6 mouse cellular contexts compared by ENCODE assay signal in genomic region chr9:121328342-121328741, GRCm38 (mm10). TPM values are rescaled to one million over a fixed set of nuclear protein-coding genes. Genes with fewer than 3 reads are reported as not detected.
A peak's percentile ranks its signal among the peaks of the same experiment; 100 is the strongest.
DNase-seq lines count a peak whose midpoint lies in the region; ATAC-seq and TF ChIP-seq lines count a peak whose summit lies in the region.
"Not testable (repeated sequence)": the region's sequence is repeated elsewhere in the genome, so short reads cannot be mapped to it uniquely, and the experiment has no call there.

No protein-coding gene starts in this region.

- TF ChIP-seq EP300 in CH12.LX (IDR thresholded peaks at IDR 0.05; ENCODE audit: low read length): not testable (repeated sequence)

- 96% methylated on average over 17 of the region's 21 CpGs for WGBS in heart, embryonic 10.5 days
- 93% methylated on average over 17 of the region's 21 CpGs for WGBS in heart, embryonic 13.5 days
- WGBS in heart, embryonic 16.5 days: 92% methylated on average over 16 of the region's 21 CpGs
- WGBS in hindbrain, embryonic 13.5 days: 90% methylated on average over 17 of the region's 21 CpGs
- WGBS in midbrain, embryonic 10.5 days: 97% methylated on average over 17 of the region's 21 CpGs

- H3K9ac ChIP-seq in CH12.LX (ENCODE audit: insufficient read depth, low read depth): peak overlapping the region; percentile 45
- peak overlapping the region; percentile 78 for H3K9ac ChIP-seq in heart, embryonic 13.5 days
- not testable (repeated sequence) for H3K9ac ChIP-seq in heart, embryonic 16.5 days (ENCODE audit: low read length); hindbrain, embryonic 13.5 days

- peak overlapping the region; percentile 46 to 52 (median 50) for H3K4me3 ChIP-seq in CH12.LX (replicated peaks in 1 of 3; ENCODE audit: low read depth in 2 of 3, low read length in 2 of 3, poor library complexity in 1 of 3)
- H3K4me3 ChIP-seq in heart, embryonic 10.5 days; heart, embryonic 13.5 days; heart, embryonic 16.5 days (ENCODE audit: low read length); hindbrain, embryonic 13.5 days; midbrain, embryonic 10.5 days: not testable (repeated sequence)

- not testable (repeated sequence) for TF ChIP-seq RAD21 in CH12.LX (IDR thresholded peaks at IDR 0.05; ENCODE audit: low read depth, low read length)

- not testable (repeated sequence) for TF ChIP-seq POLR2A in CH12.LX (IDR thresholded peaks at IDR 0.05; ENCODE audit: low read depth, low read length)

- H3K79me2 ChIP-seq in CH12.LX (replicated peaks; ENCODE audit: control insufficient read depth, extremely low read depth, insufficient read depth, poor library complexity, severe bottlenecking): not testable (repeated sequence)

- peak overlapping the region; percentile 77 for H3K27ac ChIP-seq in CH12.LX (ENCODE audit: insufficient read depth, low read depth)
- peak overlapping the region; percentile 89 for H3K27ac ChIP-seq in heart, embryonic 10.5 days
- peak overlapping the region; percentile 97 for H3K27ac ChIP-seq in heart, embryonic 13.5 days (replicated peaks)
- peak overlapping the region; percentile 99 for H3K27ac ChIP-seq in heart, embryonic 16.5 days (ENCODE audit: low read length)
- H3K27ac ChIP-seq in hindbrain, embryonic 13.5 days: peak overlapping the region; percentile 60; the same call in 1 of the 2 replicates
- H3K27ac ChIP-seq in midbrain, embryonic 10.5 days (replicated peaks): peak overlapping the region; percentile 92; the same call in 1 of the 2 replicates

- not testable (repeated sequence) for TF ChIP-seq CTCF in CH12.LX (conservative IDR thresholded peaks at IDR 0.05 in 1 of 2, IDR thresholded peaks at IDR 0.05 in 1 of 2; ENCODE audit: low read depth in 2 of 2, low read length in 2 of 2)

- H3K27me3 ChIP-seq in CH12.LX (replicated peaks); heart, embryonic 10.5 days (ENCODE audit: insufficient read depth, poor library complexity, severe bottlenecking); heart, embryonic 13.5 days (replicated peaks); heart, embryonic 16.5 days (ENCODE audit: control insufficient read depth, insufficient read depth, low read length); hindbrain, embryonic 13.5 days; midbrain, embryonic 10.5 days (ENCODE audit: low read depth, poor library complexity, severe bottlenecking): not testable (repeated sequence)

- dilution Hi-C loops in CH12.LX (cut with MboI; ENCODE audit: extremely low pct_ligation_motif_present, extremely low pct_unique_long_range_greater_than_20kb, low sequenced_read_pairs): not testable (repeated sequence)

- not testable (repeated sequence) for ATAC-seq in heart, embryonic 13.5 days (ENCODE audit: extremely low read depth, insufficient number of reproducible peaks, low FRiP score, low TSS enrichment); heart, embryonic 16.5 days (replicated peaks; ENCODE audit: extremely low read depth, insufficient read depth, low FRiP score); hindbrain, embryonic 13.5 days (ENCODE audit: low FRiP score)

- DNase-seq in CH12.LX (ENCODE audit: extremely low read depth): peak; percentile 80
- not testable (repeated sequence) for DNase-seq in heart, embryonic 10.5 days (ENCODE audit: low spot score); midbrain, embryonic 10.5 days (ENCODE audit: low spot score)

- H3K4me1 ChIP-seq in CH12.LX (ENCODE audit: control insufficient read depth in 1 of 2, insufficient read depth in 2 of 2): peaks cover 6 to 41% of the 10 kb centered on the region in 2 experiments
- peaks cover 47% of the 10 kb centered on the region for H3K4me1 ChIP-seq in heart, embryonic 10.5 days
- H3K4me1 ChIP-seq in heart, embryonic 13.5 days: peaks cover 51% of the 10 kb centered on the region
- peaks cover 45% of the 10 kb centered on the region for H3K4me1 ChIP-seq in heart, embryonic 16.5 days (ENCODE audit: control insufficient read depth, insufficient read depth, low read length)
- peaks cover 36% of the 10 kb centered on the region for H3K4me1 ChIP-seq in hindbrain, embryonic 13.5 days (replicated peaks)
- peaks cover 50% of the 10 kb centered on the region for H3K4me1 ChIP-seq in midbrain, embryonic 10.5 days

- in situ Hi-C loops in CH12.LX (cut with MboI; ENCODE audit: low pct_ligation_motif_present, low pct_unique_long_range_greater_than_20kb, low sequenced_read_pairs): not testable (repeated sequence)

- not testable (repeated sequence) for H3K9me3 ChIP-seq in CH12.LX (replicated peaks; ENCODE audit: low read length); heart, embryonic 10.5 days; heart, embryonic 13.5 days; heart, embryonic 16.5 days (replicated peaks; ENCODE audit: control insufficient read depth, low read length); hindbrain, embryonic 13.5 days; midbrain, embryonic 10.5 days (replicated peaks)

- H3K4me2 ChIP-seq in CH12.LX (ENCODE audit: insufficient read depth, low read depth, poor library complexity, severe bottlenecking); heart, embryonic 13.5 days; heart, embryonic 16.5 days (ENCODE audit: low read depth, low read length); hindbrain, embryonic 13.5 days: not testable (repeated sequence)

- not testable (repeated sequence) for H3K36me3 ChIP-seq in CH12.LX (replicated peaks in 1 of 2; ENCODE audit: control insufficient read depth in 1 of 2, insufficient read depth in 1 of 2, low read length in 1 of 2); heart, embryonic 10.5 days; heart, embryonic 13.5 days; heart, embryonic 16.5 days (ENCODE audit: control insufficient read depth, insufficient read depth); hindbrain, embryonic 13.5 days
- H3K36me3 ChIP-seq in midbrain, embryonic 10.5 days: peaks cover 12% of the 10 kb centered on the region

TF ChIP-seq in CH12.LX, 34 proteins besides CTCF, POLR2A, EP300 and RAD21:
- TF ChIP-seq BHLHE40 (IDR thresholded peaks at IDR 0.05; ENCODE audit: low read depth, low read length) (peak; percentile 94), TCF12 (IDR thresholded peaks at IDR 0.05; ENCODE audit: low read depth, low read length) (0 out of 2 replicates have a peak, but pooled peaks have one; percentile 33), ETS1 (conservative IDR thresholded peaks at IDR 0.05; ENCODE audit: low read depth, low read length) (peak; percentile 86), MXI1 (IDR thresholded peaks at IDR 0.05; ENCODE audit: low read depth, low read length) (0 out of 2 replicates have a peak, but pooled peaks have one; percentile 34)

RNA-seq across cellular contexts. Expression of gene Trak1, which starts 31.0 kb away (rescaled TPM):
- total RNA-seq in CH12.LX (2012; rRNA removed) (16.5 and 18.1 TPM in 2 replicates), CH12.LX (2014; rRNA removed) (7.0 and 8.2 TPM in 2 replicates)
- 24.6 and 28.6 TPM in 2 replicates for polyA plus RNA-seq in CH12.LX (2012; ENCODE audit: insufficient read length, low read depth)
- polyA plus RNA-seq in heart, embryonic 10.5 days (2016; fragmentation: Nextera tagmentation; extraction: Ambion mirVana): 18.2 and 24.1 TPM in 2 replicates
- 30.4 and 32.2 TPM in 2 replicates for polyA plus RNA-seq in heart, embryonic 13.5 days (2015; fragmentation: Nextera tagmentation; extraction: Ambion mirVana)
- 42.4 and 48.9 TPM in 2 replicates for polyA plus RNA-seq in heart, embryonic 16.5 days (2015; fragmentation: Nextera tagmentation; extraction: Ambion mirVana)
- polyA plus RNA-seq in hindbrain, embryonic 13.5 days (2015; fragmentation: Nextera tagmentation; extraction: Ambion mirVana): 43.0 and 46.2 TPM in 2 replicates
- 26.5 and 29.7 TPM in 2 replicates for polyA plus RNA-seq in midbrain, embryonic 10.5 days (2016; fragmentation: Nextera tagmentation; extraction: Ambion mirVana)

RNA-seq across cellular contexts. Expression of gene Ulk4, which starts 51.3 kb away (rescaled TPM):
- total RNA-seq in CH12.LX (2012; rRNA removed) (18.5 and 23.3 TPM in 2 replicates), CH12.LX (2014; rRNA removed) (1.4 and 1.6 TPM in 2 replicates)
- polyA plus RNA-seq in CH12.LX (2012; ENCODE audit: insufficient read length, low read depth): 11.0 and 25.8 TPM in 2 replicates
- polyA plus RNA-seq in heart, embryonic 10.5 days (2016; fragmentation: Nextera tagmentation; extraction: Ambion mirVana): 89.4 and 98.5 TPM in 2 replicates
- polyA plus RNA-seq in heart, embryonic 13.5 days (2015; fragmentation: Nextera tagmentation; extraction: Ambion mirVana): 95.9 and 112 TPM in 2 replicates
- 86.4 and 105 TPM in 2 replicates for polyA plus RNA-seq in heart, embryonic 16.5 days (2015; fragmentation: Nextera tagmentation; extraction: Ambion mirVana)
- 106 and 109 TPM in 2 replicates for polyA plus RNA-seq in hindbrain, embryonic 13.5 days (2015; fragmentation: Nextera tagmentation; extraction: Ambion mirVana)
- polyA plus RNA-seq in midbrain, embryonic 10.5 days (2016; fragmentation: Nextera tagmentation; extraction: Ambion mirVana): 147 and 155 TPM in 2 replicates
